Mouse (Mus musculus): ENCODE measurements around the gene Omt2b. TPM values are rescaled to one million over a fixed set of nuclear protein-coding genes. Genes with fewer than 3 reads are reported as not detected.
A peak's percentile ranks its signal among the peaks of the same experiment; 100 is the strongest.
"Not testable (repeated sequence)": the region's sequence is repeated elsewhere in the genome, so short reads cannot be mapped to it uniquely, and the experiment has no call there.

Gene Omt2b
- total RNA-seq, 2 experiments from 2014 or later: not detected

GRCm38 (mm10) chr9:78351504-78352220, 24.3 kb downstream of the Omt2b start:
- peak; percentile 77 for ATAC-seq (replicated peaks; ENCODE audit: poor library complexity)

- ATAC-seq (replicated peaks; ENCODE audit: poor library complexity): no peak
Observed at GRCm38 (mm10) chr9:78354665-78355578, 27.5 kb downstream of the Omt2b start.

GRCm38 (mm10) chr9:78355611-78356010, 28.2 kb downstream of the Omt2b start, which contains the start of gene Gsta2:
Gsta2 (minus strand) TSS chr9:78355788.
- no peak for ATAC-seq (replicated peaks; ENCODE audit: poor library complexity)

- peak; percentile 91 for ATAC-seq (replicated peaks; ENCODE audit: poor library complexity)
Observed at GRCm38 (mm10) chr9:78358053-78358452, 30.7 kb downstream of the Omt2b start.

GRCm38 (mm10) chr9:78359750-78360483, 32.5 kb downstream of the Omt2b start:
- ATAC-seq (replicated peaks; ENCODE audit: poor library complexity): no peak

- no peak for ATAC-seq (replicated peaks; ENCODE audit: poor library complexity)
Observed at GRCm38 (mm10) chr9:78360484-78360872, 33.1 kb downstream of the Omt2b start.

- ATAC-seq (replicated peaks; ENCODE audit: poor library complexity): peak; percentile 63
Observed at GRCm38 (mm10) chr9:78363374-78363773, 36.0 kb downstream of the Omt2b start.

- ATAC-seq (replicated peaks; ENCODE audit: poor library complexity): no peak
Observed at GRCm38 (mm10) chr9:78364701-78365100, 37.3 kb downstream of the Omt2b start.

GRCm38 (mm10) chr9:78365850-78366544, 38.6 kb downstream of the Omt2b start:
- ATAC-seq (replicated peaks; ENCODE audit: poor library complexity): 0 out of 2 replicates have a peak, but pooled peaks have one; percentile 4

GRCm38 (mm10) chr9:78367959-78368358, 40.6 kb downstream of the Omt2b start, which contains the start of gene Dppa5a:
Dppa5a (minus strand) TSS chr9:78368177.
- ATAC-seq (replicated peaks; ENCODE audit: poor library complexity): not testable (repeated sequence)

GRCm38 (mm10) chr9:78368671-78369293, 41.4 kb downstream of the Omt2b start:
- ATAC-seq (replicated peaks; ENCODE audit: poor library complexity): no peak

GRCm38 (mm10) chr9:78369349-78369748, 42.0 kb downstream of the Omt2b start:
- no peak for ATAC-seq (replicated peaks; ENCODE audit: poor library complexity)

- ATAC-seq (replicated peaks; ENCODE audit: poor library complexity): no peak
Observed at GRCm38 (mm10) chr9:78369786-78370185, 42.4 kb downstream of the Omt2b start.

GRCm38 (mm10) chr9:78371441-78371840, 44.1 kb downstream of the Omt2b start:
- ATAC-seq (replicated peaks; ENCODE audit: poor library complexity): no peak

- ATAC-seq (replicated peaks; ENCODE audit: poor library complexity): no peak
Observed at GRCm38 (mm10) chr9:78372827-78373504, 45.6 kb downstream of the Omt2b start.

- ATAC-seq (replicated peaks; ENCODE audit: poor library complexity): no peak
Observed at GRCm38 (mm10) chr9:78374397-78374796, 47.0 kb downstream of the Omt2b start.

GRCm38 (mm10) chr9:78374885-78375389, 47.5 kb downstream of the Omt2b start:
- no peak for ATAC-seq (replicated peaks; ENCODE audit: poor library complexity)

- no peak for ATAC-seq (replicated peaks; ENCODE audit: poor library complexity)
Observed at GRCm38 (mm10) chr9:78375486-78375885, 48.1 kb downstream of the Omt2b start.

GRCm38 (mm10) chr9:78377546-78377945, 50.2 kb downstream of the Omt2b start:
- no peak for ATAC-seq (replicated peaks; ENCODE audit: poor library complexity)

All from megakaryocyte progenitor cell, adult 5-6 weeks (primary cell).